Mouse (Mus musculus) testis, adult 2 months (tissue): ENCODE results near the gene Ptpre.

Experiments
- CTCF ChIP-seq: fragments of 200-500 bp; IDR thresholded peaks from 2 replicates; pipeline ENCODE4 v1.5.1; 2012; ENCODE audit warnings: low read depth, mild to moderate bottlenecking, inconsistent platforms, low read length, moderate library complexity; ENCODE audit not compliant: control insufficient read depth, insufficient read depth, insufficient replicate concordance
- POLR2A ChIP-seq: fragments of 200-500 bp; IDR thresholded peaks from 2 replicates; pipeline ENCODE4 v1.6.1; 2012; ENCODE audit warnings: low read depth, mild to moderate bottlenecking, inconsistent platforms, low read length, moderate library complexity; ENCODE audit not compliant: control insufficient read depth

- no peak for TF ChIP-seq CTCF
- no peak for TF ChIP-seq POLR2A
Measured at GRCm38 (mm10) chr7:135721436-135721992, 184.2 kb downstream of the Ptpre start.
